Mouse (Mus musculus): ENCODE results near the gene Gng8.

Gene Gng8

DNA sequence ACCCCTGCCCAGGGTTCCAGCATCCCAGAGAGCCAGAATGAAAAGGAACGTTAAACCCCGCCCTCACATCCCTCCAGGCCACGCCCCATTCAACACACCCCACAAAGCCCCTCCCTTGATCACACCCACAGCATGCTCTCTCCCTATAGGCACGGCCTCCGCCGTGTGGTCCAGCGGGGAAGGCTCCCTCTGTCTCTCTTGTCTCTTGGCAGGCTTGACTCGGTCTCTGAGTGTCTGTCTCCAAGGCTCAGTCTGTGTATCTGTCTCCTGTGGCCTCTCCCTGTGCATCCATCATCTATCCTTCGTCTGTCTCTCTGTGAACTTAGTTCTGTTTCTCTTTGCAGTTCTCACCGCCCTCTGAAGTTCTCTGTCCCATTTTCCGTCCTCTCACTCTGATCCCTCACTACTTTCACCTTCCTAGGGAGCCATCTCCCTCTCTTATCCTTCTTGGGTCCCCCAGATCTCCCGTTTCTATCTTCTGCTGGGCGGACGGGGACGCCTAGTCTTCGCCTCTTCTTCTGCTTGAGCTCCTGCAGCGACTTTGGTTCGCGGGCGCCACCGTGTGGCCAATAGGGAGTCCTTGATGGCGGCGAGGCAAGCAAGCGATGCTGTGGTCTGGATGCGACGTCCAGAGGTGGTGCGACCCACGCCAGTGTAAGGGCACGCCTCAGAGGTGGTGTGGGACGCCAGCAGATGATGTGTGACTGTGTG is at the start of gene Gng8:
TSS of gene Gng8 (plus strand) at position 146 of the 711 bp plus-strand sequence.
- DNase-seq (ENCODE audit: low read depth, low spot score) = no peak

- no peak for DNase-seq (ENCODE audit: low read depth, low spot score)
Observed at GRCm38 (mm10) chr7:16842645-16843063, 48.9 kb upstream of the Gng8 start, which contains the start of gene Prkd2. Gene Prkd2 (plus strand): TSS chr7:16842902.

GRCm38 (mm10) chr7:16843441-16844171 is 48.0 kb upstream of the Gng8 start:
- no peak for DNase-seq (ENCODE audit: low read depth, low spot score)

GRCm38 (mm10) chr7:16844696-16845071 is 46.9 kb upstream of the Gng8 start:
- no peak for DNase-seq (ENCODE audit: low read depth, low spot score)

GRCm38 (mm10) chr7:16845072-16845819 is 46.3 kb upstream of the Gng8 start:
- DNase-seq (ENCODE audit: low read depth, low spot score) = no peak

- DNase-seq (ENCODE audit: low read depth, low spot score) = no peak
Observed at GRCm38 (mm10) chr7:16845820-16846167, 45.8 kb upstream of the Gng8 start.

DNA sequence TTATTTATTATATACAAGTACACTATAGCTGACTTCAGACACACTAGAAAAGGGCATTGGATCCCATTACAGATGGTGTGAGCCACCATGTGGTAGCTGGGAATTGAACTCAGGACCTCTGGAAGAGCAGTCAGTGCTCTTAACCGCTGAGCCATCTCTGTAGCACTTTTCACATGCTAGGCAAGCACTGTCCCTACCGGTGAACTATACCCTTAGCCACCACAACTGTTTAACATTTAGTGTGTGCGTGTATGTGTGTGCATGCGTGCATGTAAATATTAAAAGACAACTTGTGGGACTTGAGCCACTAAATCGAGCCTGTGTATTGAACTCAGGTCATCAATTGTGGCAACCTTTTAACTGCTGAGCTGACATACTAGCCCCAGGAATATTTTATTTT is 44.8 kb upstream of the Gng8 start:
- DNase-seq (ENCODE audit: low read depth, low spot score) = no peak

DNA sequence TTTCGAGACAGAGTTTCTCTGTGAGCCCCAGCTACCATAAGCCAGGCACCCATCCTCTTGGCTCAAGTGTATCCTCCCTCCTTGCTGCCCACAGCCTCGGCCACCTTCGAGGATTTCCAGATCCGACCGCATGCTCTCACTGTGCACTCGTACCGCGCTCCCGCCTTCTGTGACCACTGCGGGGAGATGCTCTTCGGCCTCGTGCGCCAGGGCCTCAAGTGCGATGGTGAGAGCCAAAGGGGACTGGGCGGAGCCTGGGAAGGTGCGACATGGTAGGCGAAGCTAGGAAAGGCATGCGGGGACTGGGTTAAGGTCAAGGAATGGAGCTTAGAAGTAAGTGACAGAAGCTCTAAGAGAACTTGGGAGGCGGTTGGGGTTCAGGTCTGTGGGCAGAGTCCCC is 44.1 kb upstream of the Gng8 start:
- DNase-seq (ENCODE audit: low read depth, low spot score) = no peak

DNA sequence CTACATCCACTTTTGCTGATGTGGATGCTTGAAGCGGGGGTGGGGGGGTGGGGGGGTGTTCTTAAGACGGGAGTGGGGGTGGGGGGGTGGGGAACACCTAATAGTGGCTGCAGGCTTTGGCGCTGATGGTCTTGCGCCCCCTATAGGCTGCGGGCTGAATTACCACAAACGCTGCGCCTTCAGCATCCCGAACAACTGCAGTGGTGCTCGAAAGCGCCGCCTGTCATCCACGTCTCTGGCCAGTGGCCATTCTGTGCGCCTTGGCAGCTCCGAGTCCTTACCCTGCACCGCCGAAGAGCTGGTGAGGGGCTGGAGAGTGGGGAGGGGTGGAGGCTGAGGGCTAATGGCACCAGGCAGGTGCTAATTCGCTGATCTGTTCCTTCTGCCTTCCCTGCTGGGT is 43.0 kb upstream of the Gng8 start:
- DNase-seq (ENCODE audit: low read depth, low spot score) = no peak

- no peak for DNase-seq (ENCODE audit: low read depth, low spot score)
Observed at GRCm38 (mm10) chr7:16851636-16852035, 40.0 kb upstream of the Gng8 start.

DNA sequence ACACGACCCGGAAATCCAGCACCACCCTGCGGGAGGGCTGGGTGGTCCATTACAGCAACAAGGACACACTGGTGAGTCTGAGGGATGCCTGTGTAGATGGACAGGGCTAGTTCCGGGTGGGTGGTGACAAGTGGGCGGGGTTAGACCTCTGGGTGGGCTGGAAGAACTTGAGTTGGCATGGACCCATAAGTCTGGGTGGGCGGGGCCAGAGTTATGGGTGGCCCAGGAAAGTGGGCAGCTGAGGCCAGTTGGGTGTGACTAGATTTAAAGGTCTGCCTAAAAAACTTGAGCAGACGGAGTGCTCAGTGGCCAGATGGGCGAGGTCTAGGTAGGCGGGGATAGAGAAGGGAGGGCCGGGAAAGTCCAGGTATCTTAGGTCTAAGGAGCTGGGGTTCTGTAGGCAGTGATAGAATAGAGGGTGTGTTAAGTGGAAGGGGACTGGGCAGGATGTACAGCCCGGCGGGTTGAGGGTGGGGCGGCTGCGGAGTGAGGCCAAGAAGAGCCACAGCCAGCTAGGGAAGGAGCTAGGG is 38.2 kb upstream of the Gng8 start:
- no peak for DNase-seq (ENCODE audit: low read depth, low spot score)

DNA sequence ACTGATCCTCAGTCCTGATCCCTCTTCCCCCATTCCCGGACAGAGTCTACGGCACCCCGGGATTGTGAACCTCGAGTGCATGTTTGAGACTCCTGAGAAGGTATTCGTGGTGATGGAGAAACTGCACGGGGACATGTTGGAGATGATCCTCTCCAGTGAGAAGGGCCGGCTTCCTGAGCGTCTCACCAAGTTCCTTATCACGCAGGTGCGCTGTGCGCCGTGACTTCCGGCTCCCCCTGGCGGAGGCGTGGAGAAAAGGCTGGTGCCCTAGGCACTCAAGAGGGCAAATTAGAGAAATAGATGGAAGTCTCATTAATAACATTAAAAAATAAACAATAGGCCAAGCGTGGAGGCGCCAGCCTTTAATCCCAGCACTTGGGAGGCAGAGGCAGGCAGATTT is 33.2 kb upstream of the Gng8 start:
- no peak for DNase-seq (ENCODE audit: low read depth, low spot score)

DNA sequence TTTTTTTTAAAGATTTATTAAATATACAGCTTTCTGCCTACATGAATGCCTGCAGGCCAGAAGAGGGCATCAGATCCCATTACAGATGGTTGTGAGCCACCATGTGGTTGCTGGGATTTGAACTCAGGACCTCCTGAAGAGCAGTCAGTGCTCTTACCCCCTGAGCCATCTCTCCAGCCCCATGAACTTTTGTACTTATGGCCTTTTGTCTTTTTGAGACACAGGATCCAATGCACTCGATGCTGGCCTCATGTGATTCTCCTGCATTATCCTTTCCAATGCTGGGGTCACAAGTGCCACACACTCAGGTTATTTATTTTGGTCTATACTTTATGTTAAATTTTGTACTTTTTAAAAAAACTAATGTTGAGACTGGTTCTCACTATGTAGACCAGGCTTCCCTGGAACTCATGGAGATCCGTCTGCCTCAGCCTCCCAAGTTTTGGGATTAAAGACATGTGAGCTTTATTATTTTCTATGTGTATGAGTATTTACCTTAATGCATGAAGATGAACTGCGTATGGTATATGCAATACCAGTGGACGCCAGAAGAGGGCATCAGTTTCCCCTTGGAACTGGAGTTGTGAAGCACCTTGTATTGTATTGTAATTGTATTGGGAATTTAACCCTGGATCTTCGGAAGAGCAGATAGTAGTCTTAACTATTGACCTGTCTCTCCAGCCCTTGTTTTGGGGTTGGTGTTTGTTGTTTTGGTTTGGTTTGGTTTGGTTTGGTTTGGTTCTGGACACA is 31.5 kb upstream of the Gng8 start:
- DNase-seq (ENCODE audit: low read depth, low spot score) = no peak

GRCm38 (mm10) chr7:16867488-16867887 is 24.1 kb upstream of the Gng8 start:
- no peak for DNase-seq (ENCODE audit: low read depth, low spot score)

GRCm38 (mm10) chr7:16869497-16869896 is 22.1 kb upstream of the Gng8 start:
- no peak for DNase-seq (ENCODE audit: low read depth, low spot score)

GRCm38 (mm10) chr7:16871600-16871999 is 20.0 kb upstream of the Gng8 start:
- no peak for DNase-seq (ENCODE audit: low read depth, low spot score)

GRCm38 (mm10) chr7:16872478-16872877 is 19.1 kb upstream of the Gng8 start:
- DNase-seq (ENCODE audit: low read depth, low spot score) = no peak

DNA sequence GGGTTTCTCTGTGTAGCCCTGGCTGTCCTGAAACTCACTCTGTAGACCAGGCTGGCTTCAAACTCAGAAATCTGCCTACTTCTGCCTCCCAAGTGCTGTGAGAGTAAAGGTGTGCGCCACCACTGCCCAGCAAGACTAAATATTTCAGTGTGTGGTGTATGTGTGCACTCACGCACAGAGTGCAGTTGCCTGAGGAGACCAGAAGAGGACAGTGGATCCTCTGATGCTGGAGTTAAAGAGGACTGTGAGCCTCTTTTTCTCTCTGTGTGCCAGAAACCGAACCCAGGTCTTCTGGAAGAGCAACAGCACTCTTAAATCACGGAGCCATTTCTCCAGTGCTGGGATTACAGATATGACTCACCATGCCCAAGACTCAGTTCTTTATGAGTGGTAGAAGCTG is 18.2 kb upstream of the Gng8 start:
- no peak for DNase-seq (ENCODE audit: low read depth, low spot score)

- DNase-seq (ENCODE audit: low read depth, low spot score) = no peak
Observed at GRCm38 (mm10) chr7:16874190-16874589, 17.4 kb upstream of the Gng8 start.

- peak; percentile 99 for DNase-seq (ENCODE audit: low read depth, low spot score)
Observed at GRCm38 (mm10) chr7:16874756-16875309, 16.8 kb upstream of the Gng8 start.

DNA sequence AGATGAGACGGTGACA is 16.5 kb upstream of the Gng8 start, which contains the start of gene Dact3:
TSS of gene Dact3 (plus strand) at position 8 of the 16 bp plus-strand sequence.
- DNase-seq (ENCODE audit: low read depth, low spot score) = no peak

DNA sequence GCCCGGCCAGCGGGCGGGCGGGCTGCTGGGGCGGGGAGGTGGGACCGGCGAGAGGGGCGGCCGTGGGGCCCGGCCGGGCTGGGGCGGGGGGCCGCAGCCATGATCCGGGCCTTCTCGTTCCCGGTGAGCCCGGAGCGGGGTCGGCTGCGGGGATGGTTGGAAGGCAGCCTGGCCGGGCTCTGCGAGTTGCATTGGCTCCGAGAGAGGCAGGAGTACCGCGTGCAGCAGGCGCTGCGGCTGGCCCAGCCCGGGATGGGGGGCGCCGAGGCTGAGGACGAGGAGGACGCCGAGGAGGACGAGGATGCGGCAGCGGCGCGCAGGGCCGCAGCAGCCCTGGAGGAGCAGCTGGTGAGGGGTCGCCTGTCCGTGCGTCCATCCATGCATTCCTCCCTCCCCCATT is 16.3 kb upstream of the Gng8 start:
- DNase-seq (ENCODE audit: low read depth, low spot score) = no peak
